Mouse (Mus musculus) mouse embryonic stem cell (cell line): ENCODE measurements around the gene Stpg2.
"Not testable (repeated sequence)": the region's sequence is repeated elsewhere in the genome, so short reads cannot be mapped to it uniquely, and the experiment has no call there.

Experiments used
- in situ Hi-C, 2 experiments: fragments of 300-500 bp; cut with MboI; formaldehyde crosslinking; loops; 1 replicate in 1 of 2; 3 replicates in 1 of 2; pipeline ENCODE4 v1.14.3; 2019 to 2020; ENCODE audit warnings: low sequenced_read_pairs in 2 of 2, low pct_unique_long_range_greater_than_20kb in 1 of 2, mixed read lengths in 1 of 2; ENCODE audit not compliant: unreplicated experiment in 1 of 2

Stpg2 gene

DNA sequence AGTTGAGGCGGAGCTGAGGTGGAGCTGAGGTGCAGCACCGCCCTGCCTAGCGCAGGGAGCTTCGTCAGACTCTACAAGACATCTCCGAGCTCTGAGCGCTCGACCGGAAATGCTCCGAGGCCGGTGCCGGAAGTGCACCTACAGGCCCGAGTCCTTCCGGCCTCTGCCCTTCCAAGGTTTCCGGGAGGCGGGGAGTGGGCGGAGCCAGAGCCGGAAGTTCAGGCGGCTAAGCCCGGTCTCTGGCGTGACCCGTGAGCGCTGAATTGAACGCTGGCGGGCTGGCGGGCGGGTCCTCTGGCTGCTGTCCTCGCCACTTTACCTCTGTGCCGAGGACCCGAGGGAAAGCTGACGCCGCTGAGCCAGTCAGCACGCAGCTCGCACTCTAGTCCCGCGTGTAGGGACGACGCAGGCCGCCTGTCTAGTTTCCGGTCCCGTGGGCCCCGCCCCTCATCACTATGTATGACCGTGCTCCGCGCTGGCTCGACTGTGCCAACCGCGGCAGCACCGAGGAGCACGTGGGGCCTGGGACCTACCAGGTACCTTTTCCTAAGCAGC, at the start of gene Stpg2:
TSS of gene Stpg2 (plus strand) at position 251 of the 555 bp plus-strand sequence.
- in situ Hi-C loops = no loop called here

DNA sequence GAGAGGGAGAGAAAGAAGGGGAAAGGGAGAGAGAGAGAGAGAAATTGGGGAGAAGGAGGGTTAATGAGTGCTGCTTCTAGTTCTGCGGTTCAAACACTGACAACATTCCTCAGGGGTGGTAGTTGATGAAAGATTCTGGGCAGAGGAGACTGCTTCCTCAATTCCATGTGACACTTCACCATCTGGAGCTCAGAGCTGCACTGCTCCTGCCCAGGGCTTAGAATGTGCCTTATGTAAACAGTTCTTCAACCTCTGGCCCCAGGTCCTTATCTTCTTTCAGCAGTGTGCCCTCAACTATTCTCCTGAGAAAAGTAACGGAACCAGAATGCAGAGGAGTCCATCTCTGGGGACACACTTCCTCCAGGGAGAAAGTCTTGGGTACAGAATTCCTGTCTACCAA, 43.3 kb upstream of the Stpg2 start:
- in situ Hi-C loops = no loop called here

DNA sequence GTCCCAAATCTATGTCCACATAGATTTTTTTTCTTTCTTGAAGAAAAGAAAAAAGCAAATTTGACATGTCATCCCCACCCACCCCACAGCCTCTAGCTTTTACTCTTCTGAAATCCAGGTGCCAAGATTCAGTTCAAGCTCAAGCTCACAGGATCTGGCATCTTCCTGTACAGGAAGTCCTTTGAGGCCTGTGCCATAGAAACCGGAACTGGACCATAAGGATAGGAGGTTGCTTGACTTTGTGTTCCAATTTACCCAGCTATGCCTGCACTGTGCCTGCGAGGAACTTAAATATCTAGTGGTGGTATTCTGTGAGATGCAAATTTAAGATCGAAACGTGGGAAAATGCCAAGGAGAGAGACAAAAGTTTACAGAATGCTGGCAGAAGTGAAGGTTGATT, 42.8 kb upstream of the Stpg2 start:
- in situ Hi-C loops = no loop called here

DNA sequence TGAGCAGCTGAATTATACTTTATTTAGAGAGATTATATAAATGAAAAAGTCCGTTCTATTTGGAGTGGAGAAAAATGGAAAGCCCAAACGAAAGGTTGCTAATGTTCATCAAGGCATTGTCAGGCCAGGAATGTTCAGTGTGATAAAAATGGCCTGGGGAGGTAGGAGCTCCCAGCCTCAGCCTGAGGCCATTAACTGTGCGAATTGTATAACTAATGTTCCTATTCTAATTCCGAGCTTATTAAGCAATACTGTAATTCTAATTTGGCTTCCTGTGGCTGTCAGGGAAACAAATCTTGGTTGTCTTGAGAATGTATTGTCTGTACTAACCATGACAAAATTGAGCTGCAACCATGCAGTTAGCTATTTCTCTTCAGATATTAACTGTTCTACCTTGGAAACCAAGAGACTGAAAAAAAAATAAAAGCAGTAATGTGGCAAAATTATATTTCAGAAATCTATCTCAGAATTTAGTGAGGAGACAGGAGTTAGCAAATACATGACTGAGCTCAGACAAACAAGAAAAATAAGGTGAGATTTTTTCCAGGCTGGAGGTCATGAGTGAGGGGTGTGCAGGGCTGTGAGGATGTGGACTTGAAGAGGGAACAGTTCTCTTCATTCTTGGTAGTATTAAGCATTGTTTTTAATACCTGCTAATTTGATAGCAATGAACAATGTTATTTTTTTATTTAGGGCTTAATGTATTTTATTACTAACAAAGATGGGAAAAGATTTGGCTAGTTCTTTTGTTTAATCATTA, 36.8 kb upstream of the Stpg2 start:
- in situ Hi-C loops = no loop called here

DNA sequence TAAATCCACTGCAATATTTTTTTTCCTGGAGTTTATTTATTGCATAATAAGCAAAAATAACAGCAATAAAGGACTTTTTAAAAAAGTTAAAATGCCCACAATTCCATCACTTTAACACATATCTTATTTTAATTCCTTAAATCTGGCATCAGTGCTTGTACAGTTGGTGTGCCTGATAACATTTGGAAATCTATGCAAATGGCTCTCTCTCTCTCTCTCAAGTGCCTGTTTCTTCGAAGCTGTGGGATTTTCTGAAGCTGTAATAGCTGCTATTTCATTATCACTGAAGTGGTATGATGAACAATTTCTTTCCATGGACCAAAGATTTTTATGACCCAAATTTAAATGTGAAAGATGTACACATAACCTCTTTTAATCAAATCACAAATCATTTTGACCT, 35.8 kb upstream of the Stpg2 start:
- in situ Hi-C loops = no loop called here

DNA sequence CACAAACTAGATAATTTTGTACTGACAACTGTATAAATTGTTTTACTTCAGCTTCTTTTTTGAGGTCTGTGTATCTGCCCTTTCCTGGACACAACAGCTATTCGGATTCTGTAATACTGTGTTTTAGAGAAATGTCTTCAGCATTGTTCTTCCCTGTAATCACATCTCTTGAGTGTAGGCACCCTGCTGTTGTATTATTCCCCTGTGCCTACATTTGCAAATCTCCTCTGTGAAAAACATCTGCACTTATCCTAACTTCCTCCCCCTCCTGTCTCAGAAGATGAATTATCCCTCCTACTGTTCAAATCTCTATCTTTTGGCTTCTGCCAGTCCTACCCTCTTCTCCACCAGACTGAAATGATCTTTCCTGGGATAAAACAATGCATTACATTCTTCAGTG, 28.6 kb upstream of the Stpg2 start:
- in situ Hi-C loops = no loop called here

DNA sequence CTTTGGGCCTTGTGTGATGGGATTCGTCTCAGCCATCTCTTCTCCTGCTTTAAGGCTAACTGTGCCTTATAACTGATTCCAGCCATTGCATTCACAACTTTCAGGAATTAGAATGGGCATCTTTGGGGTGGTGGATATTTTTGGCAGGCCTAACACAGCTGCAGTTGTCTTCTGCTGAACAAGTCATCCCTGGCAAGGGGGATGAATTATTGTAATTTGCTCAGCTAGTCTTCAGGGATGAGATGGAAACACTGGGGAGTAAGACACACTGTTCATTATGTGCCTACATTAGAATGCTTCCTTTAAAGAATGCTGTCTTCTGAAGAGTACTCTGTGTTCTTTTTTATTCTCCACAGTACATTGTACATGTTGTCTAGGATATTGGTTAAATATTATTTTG, 14.0 kb upstream of the Stpg2 start:
- in situ Hi-C loops = no loop called here

DNA sequence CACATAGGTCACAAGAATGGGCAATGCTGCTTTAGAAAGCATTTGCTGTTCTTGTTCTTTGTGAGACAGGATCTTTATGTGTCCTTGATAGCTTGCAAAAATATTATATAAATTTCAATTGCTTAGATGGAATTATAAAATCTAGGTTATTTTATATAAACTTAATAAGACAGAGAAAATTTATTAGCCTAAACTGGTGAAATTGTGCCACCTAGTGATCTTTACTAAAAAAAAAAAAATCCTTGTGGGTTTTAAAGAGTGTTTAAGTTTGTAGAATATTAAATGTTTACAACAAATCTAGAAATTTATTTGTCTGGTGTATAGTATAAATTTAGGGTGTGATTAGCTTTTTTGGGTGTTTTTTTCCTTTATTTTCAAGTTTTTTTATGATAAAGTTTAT, 11.6 kb upstream of the Stpg2 start:
- in situ Hi-C loops = no loop called here

DNA sequence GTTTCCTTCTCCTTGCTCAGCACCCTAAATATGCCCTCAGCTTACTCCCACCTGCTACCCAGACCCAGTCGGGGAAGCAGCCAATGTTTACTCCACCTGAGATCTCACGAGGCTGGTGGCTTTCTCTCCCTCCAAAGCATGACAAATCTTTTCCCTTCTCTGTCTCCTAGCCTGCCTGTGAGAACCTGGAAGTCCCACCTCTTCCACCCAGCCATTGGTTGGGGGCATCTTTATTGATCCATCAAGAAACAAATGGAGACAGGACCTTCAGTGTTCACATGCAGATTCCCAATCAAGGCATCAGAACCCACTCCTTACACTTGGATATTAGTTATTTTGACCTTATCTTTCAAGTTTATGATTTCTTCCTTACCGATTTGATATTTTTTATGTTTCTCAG, 7.1 kb upstream of the Stpg2 start:
- in situ Hi-C loops = no loop called here

DNA sequence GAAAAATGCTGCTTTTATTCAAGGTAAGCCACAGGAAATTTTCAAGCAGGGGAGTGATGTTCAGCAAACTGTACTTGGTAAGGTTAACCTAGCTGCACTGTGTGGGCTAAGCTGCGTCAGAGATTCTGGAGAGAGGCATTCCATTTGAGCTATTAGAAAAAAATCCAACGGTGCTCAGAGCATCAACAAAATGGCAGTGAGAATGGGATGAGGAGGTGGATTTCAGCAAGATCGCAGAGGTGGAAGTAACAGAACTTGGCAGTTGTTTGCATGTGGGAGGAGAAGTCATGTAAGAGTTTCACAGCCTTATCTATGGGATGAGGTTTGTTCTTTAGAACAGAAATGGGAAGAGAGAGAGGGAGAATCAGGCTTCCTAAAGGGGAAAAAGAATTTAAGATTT, 5.2 kb upstream of the Stpg2 start:
- in situ Hi-C loops = no loop called here

DNA sequence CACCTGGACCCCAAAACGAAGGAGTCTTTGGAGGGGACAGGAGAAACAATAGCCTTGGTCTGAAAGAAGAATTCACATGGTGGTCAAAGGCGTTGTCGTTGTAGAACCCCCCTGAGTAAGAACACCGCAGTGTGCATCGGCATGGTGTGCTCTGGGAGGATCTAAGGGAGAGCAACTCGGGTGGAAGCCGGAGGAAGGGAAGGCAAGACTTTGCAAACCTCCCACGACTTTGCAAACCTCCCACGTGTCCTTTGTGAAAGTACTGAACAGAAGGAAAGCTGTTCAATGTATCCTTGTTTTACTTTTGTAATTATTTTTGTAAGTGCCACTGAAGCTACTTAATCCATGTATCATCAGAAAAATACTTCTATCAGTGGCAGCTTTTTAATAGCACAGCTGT, 11.5 kb downstream of the Stpg2 start:
- in situ Hi-C loops = no loop called here

DNA sequence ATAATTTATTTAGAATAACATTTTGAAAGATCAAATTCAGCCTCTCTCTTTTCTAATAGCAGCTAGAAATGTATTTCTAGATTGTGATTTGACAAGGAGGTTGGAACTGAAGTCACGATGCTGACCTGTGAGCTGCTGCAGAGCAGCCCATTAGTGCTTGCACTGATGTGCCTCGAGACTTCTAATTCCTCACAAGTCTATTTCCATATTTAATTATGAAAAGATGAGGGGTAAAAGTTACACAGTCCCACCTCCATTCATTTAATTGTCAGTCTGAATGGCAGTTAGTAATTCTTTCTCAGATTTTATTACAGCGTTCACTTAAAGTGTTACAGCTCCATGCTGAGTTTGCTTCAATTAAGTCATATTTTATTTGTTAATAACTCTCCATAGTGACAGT, 19.6 kb downstream of the Stpg2 start:
- in situ Hi-C loops = loop anchor here in 1 of 2 experiments (25.0 kb wide), 1 partner anchor 588 kb away; no protein-coding TSS in a partner anchor

DNA sequence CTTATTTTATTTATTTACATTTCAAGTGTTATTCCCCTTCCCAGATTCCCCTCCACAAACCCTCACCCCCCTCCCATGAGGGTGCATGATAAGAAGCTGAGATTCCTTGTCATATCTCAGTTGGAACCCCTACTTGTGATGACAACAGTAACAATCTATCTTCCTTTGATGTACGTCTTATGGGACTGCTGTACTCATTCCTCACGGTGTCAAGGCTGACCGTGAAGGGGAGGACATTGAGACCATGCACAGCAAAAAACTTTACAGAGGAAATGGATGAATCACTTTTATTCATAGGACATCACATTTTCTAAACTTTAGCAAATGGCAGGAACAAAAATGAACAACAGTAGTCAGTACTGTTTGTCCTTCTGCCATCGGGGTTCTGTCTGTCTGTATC, 21.3 kb downstream of the Stpg2 start:
- in situ Hi-C loops = loop anchor here in 1 of 2 experiments (25.0 kb wide), 1 partner anchor 590 kb away; no protein-coding TSS in a partner anchor

DNA sequence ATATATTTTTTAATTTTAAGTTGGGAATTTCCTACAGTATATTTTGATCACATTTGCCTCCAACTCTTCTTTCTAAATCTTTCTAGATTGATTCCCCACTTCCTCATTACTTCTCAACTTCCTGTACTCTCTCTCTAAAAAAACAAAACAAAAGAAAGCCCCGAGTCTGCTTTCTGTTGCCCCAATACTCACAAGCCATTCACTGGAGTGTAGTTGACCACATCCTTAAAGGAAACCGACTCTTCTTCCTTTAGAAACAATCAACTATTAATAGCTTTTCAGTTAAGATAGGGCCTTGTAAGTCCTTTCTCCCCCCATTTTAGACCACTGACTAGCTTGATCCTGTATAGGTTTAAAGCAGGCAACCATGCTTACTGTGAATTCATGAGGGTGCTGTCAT, 39.7 kb downstream of the Stpg2 start:
- in situ Hi-C loops = loop anchor here in 1 of 2 experiments (25.0 kb wide), 1 partner anchor 608 kb away; no protein-coding TSS in a partner anchor

DNA sequence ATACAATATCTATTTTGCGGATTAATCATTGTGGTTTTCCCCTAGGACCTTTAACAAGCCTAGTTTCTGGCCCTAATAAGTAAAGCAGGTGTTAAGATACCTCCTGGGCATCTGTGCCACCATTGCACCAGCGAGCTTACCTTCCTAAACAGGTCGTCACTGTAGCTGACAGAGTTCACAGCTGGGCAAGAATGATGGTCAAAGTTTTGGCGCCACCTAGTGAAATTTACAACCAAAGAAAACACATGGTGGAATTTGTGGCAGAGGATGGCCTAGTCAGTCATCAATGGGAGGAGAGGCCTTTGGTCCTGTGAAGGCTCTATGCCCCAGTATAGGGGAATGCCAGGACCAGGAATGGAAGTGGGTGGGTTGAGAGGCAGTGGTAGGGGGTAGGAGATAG, 41.0 kb downstream of the Stpg2 start:
- in situ Hi-C loops = loop anchor here in 1 of 2 experiments (25.0 kb wide), 1 partner anchor 609 kb away; no protein-coding TSS in a partner anchor

DNA sequence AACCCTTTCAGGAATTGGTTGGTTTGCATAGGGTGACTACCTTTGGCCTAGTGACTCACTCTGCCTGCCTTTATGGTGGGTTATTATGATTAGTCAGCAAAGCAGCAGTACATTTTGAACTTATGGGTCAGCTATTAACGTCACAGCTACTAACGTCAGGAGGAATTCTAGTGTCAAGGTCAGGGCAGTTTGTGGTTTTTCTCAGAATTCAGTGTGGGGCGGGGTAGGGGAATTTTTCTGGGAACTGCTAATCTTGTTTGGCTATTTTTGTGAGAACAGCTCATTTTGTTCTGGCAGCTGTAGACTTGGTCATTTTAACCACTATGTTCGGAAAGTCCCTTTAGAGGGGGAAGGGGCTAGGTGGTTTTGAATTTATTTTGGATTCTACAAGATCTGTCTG, 56.9 kb downstream of the Stpg2 start:
- in situ Hi-C loops = not testable (repeated sequence)

DNA sequence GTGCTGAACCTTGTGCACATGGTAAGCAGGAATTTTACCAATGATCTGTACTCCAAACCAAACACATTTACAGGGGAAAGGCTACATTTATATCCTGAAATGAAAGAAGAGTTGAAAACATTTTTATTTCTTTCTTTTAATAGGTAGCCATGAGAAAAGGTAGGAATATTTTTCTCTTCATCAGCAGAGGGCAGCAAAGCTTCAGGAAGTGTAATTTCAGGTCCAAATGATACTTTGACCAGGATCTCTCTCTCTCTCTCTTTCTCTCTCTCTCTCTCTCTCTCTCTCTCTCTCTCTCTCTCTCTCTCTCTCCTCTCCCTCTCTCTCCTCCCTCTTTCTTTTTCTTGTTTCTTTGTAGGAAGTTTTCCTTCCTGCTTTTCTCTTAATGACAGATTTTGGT, 92.4 kb downstream of the Stpg2 start:
- in situ Hi-C loops = no loop called here

DNA sequence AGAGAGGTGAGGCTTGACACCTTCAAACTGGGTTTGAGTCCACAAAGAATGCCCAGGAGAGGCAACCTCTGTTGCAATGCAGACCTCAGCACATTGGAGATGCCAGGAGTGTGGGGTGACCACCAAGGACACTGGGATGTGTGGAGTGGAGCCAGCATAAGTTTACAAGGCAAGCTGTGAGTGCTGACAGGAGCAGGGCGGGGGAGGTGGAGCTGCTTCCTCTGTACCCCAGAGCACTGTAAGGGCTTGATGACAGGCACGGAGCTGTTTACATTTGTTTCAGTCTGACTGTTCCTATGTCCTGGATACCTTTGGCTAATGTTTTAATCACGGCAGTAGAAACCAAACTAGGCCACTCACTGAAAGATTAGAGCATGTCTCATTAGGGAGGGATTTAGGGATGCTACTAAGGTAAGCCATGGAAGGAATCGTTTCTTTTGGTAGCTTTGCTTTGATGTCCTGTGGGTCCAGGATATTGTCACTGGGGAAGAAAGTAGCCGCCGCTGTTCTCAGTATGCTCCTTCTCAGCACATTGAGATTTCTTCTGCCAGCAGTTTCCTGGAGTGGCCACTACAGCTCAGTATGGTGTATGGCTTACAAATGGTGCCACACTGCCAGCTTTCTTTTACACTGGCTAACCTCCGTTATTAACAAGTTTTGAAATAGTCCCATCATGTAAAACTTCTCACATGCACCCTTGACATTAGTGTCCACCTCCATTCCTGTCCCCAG, 102.8 kb downstream of the Stpg2 start:
- in situ Hi-C loops = no loop called here

DNA sequence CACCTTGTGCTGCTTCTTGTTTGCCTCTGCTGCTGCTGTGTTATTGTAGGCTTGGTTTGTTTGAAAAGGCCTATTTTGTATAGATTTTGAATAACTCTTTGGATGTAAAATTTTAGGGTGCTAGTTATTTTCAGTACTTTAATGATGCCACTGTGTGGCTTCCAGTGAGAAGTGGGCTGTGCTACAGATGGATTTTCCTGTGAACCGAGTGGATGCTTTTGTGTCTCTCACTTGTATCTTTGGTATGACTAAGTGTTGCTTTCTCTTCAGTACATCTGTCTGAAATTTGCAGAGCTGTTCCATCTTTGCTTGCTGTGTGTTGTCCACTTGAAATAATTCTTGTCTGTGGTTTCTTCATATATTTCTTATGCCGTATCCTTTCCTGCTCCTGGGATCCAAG, 106.2 kb downstream of the Stpg2 start:
- in situ Hi-C loops = no loop called here

DNA sequence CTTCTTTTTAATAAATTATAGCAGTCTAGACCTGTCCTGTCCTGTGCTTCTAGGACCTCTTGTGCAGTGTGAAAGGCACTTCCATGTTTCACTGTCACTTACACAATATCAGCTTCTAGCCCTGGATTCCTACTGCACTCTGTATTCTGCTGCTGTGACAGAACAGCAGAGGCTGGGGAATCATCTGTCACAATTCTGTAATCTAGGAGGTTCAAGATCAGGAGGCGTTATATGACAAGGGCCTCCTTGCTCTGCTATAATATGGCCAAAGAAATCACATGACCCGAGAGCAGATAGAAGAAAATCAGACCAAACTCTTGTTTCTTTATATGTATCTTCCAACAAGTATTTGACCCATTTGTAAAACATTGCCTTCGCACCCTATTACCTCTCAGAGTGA, 175.0 kb downstream of the Stpg2 start:
- in situ Hi-C loops = no loop called here
